Mouse (Mus musculus): ENCODE measurements around the gene Lman1l. TPM values are rescaled to one million over a fixed set of nuclear protein-coding genes. Genes with fewer than 3 reads are reported as not detected.

The Lman1l gene
- total RNA-seq, 1 experiment from 2014 or later: 0.93 TPM

- ATAC-seq (ENCODE audit: extremely low read depth, insufficient number of reproducible peaks, low FRiP score, poor library complexity, severe bottlenecking): no peak
Measured at GRCm38 (mm10) chr9:57557215-57557614, 63.4 kb downstream of the Lman1l start.

Other genes starting within 250 kb of the Lman1l start
- gene Ppcdc, start 180.7 kb downstream of the Lman1l start, total RNA-seq (2017): 63.6 and 70.3 TPM in 2 replicates
- gene Scamp5, start 152.7 kb downstream of the Lman1l start, total RNA-seq (2017): not detected in 2 replicates
- not detected in 2 replicates for gene Rpp25, start 116.7 kb downstream of the Lman1l start, total RNA-seq (2017)
- gene Cox5a, start 99.5 kb downstream of the Lman1l start, total RNA-seq (2017): 31.7 and 34.9 TPM in 2 replicates
- gene Fam219b, start 83.2 kb downstream of the Lman1l start, total RNA-seq (2017): 13.8 and 15.0 TPM in 2 replicates
- 8.1 and 11.9 TPM in 2 replicates for gene Mpi, start 68.0 kb downstream of the Lman1l start, total RNA-seq (2017)
- 28.9 and 34.9 TPM in 2 replicates for gene Scamp2, start 59.8 kb downstream of the Lman1l start, total RNA-seq (2017)
- gene Ulk3, start 31.3 kb downstream of the Lman1l start, total RNA-seq (2017): 34.4 and 39.3 TPM in 2 replicates
- not detected in 2 replicates for gene Cplx3, start 14.5 kb downstream of the Lman1l start, total RNA-seq (2017)
- gene Csk, start 32.9 kb upstream of the Lman1l start, total RNA-seq (2017): 499 and 556 TPM in 2 replicates
- gene Cyp1a2, start 62.9 kb upstream of the Lman1l start, total RNA-seq (2017): not detected in 2 replicates
- gene Cyp1a1, start 67.2 kb upstream of the Lman1l start, total RNA-seq (2017): not detected in 2 replicates
- 4.5 and 5.8 TPM in 2 replicates for gene Edc3, start 87.8 kb upstream of the Lman1l start, total RNA-seq (2017)
- 110 and 117 TPM in 2 replicates for gene Clk3, start 145.1 kb upstream of the Lman1l start, total RNA-seq (2017)
- 47.4 and 51.3 TPM in 2 replicates for gene Arid3b, start 216.0 kb upstream of the Lman1l start, total RNA-seq (2017)